10 mouse cellular contexts compared by ENCODE assay signal in the genomic region with DNA sequence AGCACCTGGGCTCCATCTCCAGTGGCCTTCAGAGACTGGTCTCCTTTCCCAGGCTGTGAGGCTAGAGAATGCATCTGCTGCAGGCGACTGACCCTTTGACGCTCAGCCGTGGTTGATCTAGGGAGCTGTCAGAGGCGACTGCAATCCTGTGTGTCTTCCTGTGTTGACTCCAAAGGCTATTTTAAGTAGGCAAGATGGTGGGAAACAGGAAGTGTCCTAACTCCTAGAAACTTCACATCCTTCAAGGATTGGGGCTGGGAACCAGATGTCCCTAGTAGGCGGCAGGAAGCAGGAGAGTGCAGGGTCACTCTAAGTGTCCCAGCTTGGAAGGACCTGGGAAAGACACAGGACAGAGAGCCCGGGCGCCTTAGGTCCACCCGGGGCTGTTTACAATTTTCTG.
DNase-seq lines count a peak whose midpoint lies in the region; ATAC-seq and TF ChIP-seq lines count a peak whose summit lies in the region.
"Had no signal": no experiment of that assay in that cellular context is flagged by ENCODE, and none has a peak within 500 bp of the region (broad histone marks: within the 10 kb centered on the region; RNA-seq: fewer than 3 reads in every experiment).

No protein-coding gene starts in this region.

- H3K9ac ChIP-seq in hindbrain, embryonic 13.5 days: no peak overlapping the region
- H3K9ac ChIP-seq in hindbrain, embryonic 14.5 days: no peak overlapping the region
- H3K9ac ChIP-seq in heart, embryonic 14.5 days (ENCODE audit: low read length): no peak overlapping the region; the same call in 1 of the 2 replicates
- H3K9ac ChIP-seq: liver, embryonic 13.5 days had no signal

- no peak overlapping the region for H3K4me2 ChIP-seq in hindbrain, embryonic 13.5 days
- no peak overlapping the region for H3K4me2 ChIP-seq in hindbrain, embryonic 14.5 days (replicated peaks)
- H3K4me2 ChIP-seq in heart, embryonic 14.5 days (ENCODE audit: low read length): no peak overlapping the region
- H3K4me2 ChIP-seq: liver, embryonic 13.5 days had no signal

- H3K36me3 ChIP-seq in hindbrain, embryonic 13.5 days: peaks cover 20% of the 10 kb centered on the region
- H3K36me3 ChIP-seq in hindbrain, embryonic 14.5 days (replicated peaks; ENCODE audit: control insufficient read depth, insufficient read depth): no peaks in the 10 kb centered on the region; the same call in 1 of the 2 replicates
- peaks cover 99% of the 10 kb centered on the region for H3K36me3 ChIP-seq in heart, embryonic 14.5 days (ENCODE audit: control insufficient read depth, insufficient read depth, low read length)
- H3K36me3 ChIP-seq in thymus, adult 2 months (ENCODE audit: control insufficient read depth, insufficient read depth, low read length): 0 out of 2 replicates have a peak, but pooled peaks cover 4% of the 10 kb centered on the region

- DNase-seq in hindbrain, embryonic 14.5 days (ENCODE audit: low spot score): no peak
- peak; percentile 78 for DNase-seq in kidney, postnatal 14 days
- peak; percentile 80 for DNase-seq in lung, postnatal 36 days
- no peak for DNase-seq in cerebellum, adult 11-12 months
- no peak for DNase-seq in thymus, adult 2 months
- no peak for DNase-seq in layer of hippocampus, postnatal 10 days (ENCODE audit: low spot score in 2 of 2)
- DNase-seq: liver, embryonic 13.5 days; right cerebral cortex, postnatal 25 days had no signal

- no peak for TF ChIP-seq POLR2A in thymus, adult 2 months (IDR thresholded peaks at IDR 0.05; ENCODE audit: control insufficient read depth, extremely low read depth, insufficient read depth, low read length, poor library complexity)

- H3K9me3 ChIP-seq in hindbrain, embryonic 13.5 days: no peaks in the 10 kb centered on the region
- no peaks in the 10 kb centered on the region for H3K9me3 ChIP-seq in hindbrain, embryonic 14.5 days (ENCODE audit: control insufficient read depth, low read length)
- no peaks in the 10 kb centered on the region for H3K9me3 ChIP-seq in heart, embryonic 14.5 days (ENCODE audit: control insufficient read depth, low read length)
- H3K9me3 ChIP-seq: liver, embryonic 13.5 days had no signal

- no peak overlapping the region for H3K4me3 ChIP-seq in hindbrain, embryonic 13.5 days
- H3K4me3 ChIP-seq in hindbrain, embryonic 14.5 days (replicated peaks; ENCODE audit: low read length): no peak overlapping the region
- no peak overlapping the region for H3K4me3 ChIP-seq in heart, embryonic 14.5 days (ENCODE audit: control insufficient read depth in 1 of 2, insufficient read depth in 1 of 2, low read depth in 1 of 2, low read length in 2 of 2)
- H3K4me3 ChIP-seq in thymus, adult 2 months (ENCODE audit: control insufficient read depth, insufficient read depth, low read length): no peak overlapping the region
- H3K4me3 ChIP-seq: liver, embryonic 13.5 days had no signal

- no peak for ATAC-seq in hindbrain, embryonic 13.5 days (ENCODE audit: low FRiP score)
- ATAC-seq in hindbrain, embryonic 14.5 days (ENCODE audit: low FRiP score): no peak
- no peak for ATAC-seq in heart, embryonic 14.5 days (ENCODE audit: insufficient number of reproducible peaks, insufficient read depth, low FRiP score, low read depth)

- TF ChIP-seq CTCF in thymus, adult 2 months (IDR thresholded peaks at IDR 0.05; ENCODE audit: borderline replicate concordance, control insufficient read depth, extremely low read depth, insufficient read depth, low read length, poor library complexity): no peak

- H3K4me1 ChIP-seq in hindbrain, embryonic 13.5 days (replicated peaks): no peaks in the 10 kb centered on the region
- no peaks in the 10 kb centered on the region for H3K4me1 ChIP-seq in hindbrain, embryonic 14.5 days (replicated peaks; ENCODE audit: control insufficient read depth, insufficient read depth, low read length)
- H3K4me1 ChIP-seq in heart, embryonic 14.5 days (ENCODE audit: control insufficient read depth in 2 of 2, insufficient read depth in 2 of 2, low read length in 2 of 2): peaks cover 21 to 57% of the 10 kb centered on the region in 2 experiments
- no peaks in the 10 kb centered on the region for H3K4me1 ChIP-seq in thymus, adult 2 months (replicated peaks; ENCODE audit: control insufficient read depth, insufficient read depth, low read length)

- H3K27ac ChIP-seq in hindbrain, embryonic 13.5 days: peak overlapping the region; percentile 52; the same call in 1 of the 2 replicates
- H3K27ac ChIP-seq in hindbrain, embryonic 14.5 days: no peak overlapping the region
- H3K27ac ChIP-seq in heart, embryonic 14.5 days (replicated peaks in 1 of 2; ENCODE audit: control insufficient read depth in 1 of 2, insufficient read depth in 1 of 2, low read depth in 2 of 2, low read length in 2 of 2): peak overlapping the region; percentile 57 to 74
- H3K27ac ChIP-seq in thymus, adult 2 months (ENCODE audit: control insufficient read depth, insufficient read depth, low read length): no peak overlapping the region
- H3K27ac ChIP-seq: liver, embryonic 13.5 days had no signal

- WGBS in hindbrain, embryonic 13.5 days: 84% methylated on average over 8 of the region's 8 CpGs
- WGBS in hindbrain, embryonic 14.5 days: 85% methylated on average over 8 of the region's 8 CpGs
- WGBS in heart, embryonic 14.5 days: 28% methylated on average over 8 of the region's 8 CpGs
- WGBS in thymus, adult 2 months: 88% methylated on average over 8 of the region's 8 CpGs

- H3K27me3 ChIP-seq in hindbrain, embryonic 13.5 days: no peaks in the 10 kb centered on the region
- H3K27me3 ChIP-seq in hindbrain, embryonic 14.5 days (ENCODE audit: control insufficient read depth, insufficient read depth, low read length): no peaks in the 10 kb centered on the region
- no peaks in the 10 kb centered on the region for H3K27me3 ChIP-seq in heart, embryonic 14.5 days (ENCODE audit: control insufficient read depth, insufficient read depth, low read length)
- no peaks in the 10 kb centered on the region for H3K27me3 ChIP-seq in thymus, adult 2 months (ENCODE audit: control insufficient read depth, insufficient read depth, low read length)
- H3K27me3 ChIP-seq: liver, embryonic 13.5 days had no signal

Comparison
In these comparisons a context has a peak if more than half of its experiments do, and no peak if none do; other contexts are left out.
1. H3K27ac ChIP-seq: peak in hindbrain, embryonic 13.5 days (single experiment) and heart, embryonic 14.5 days (2 of 2); none in hindbrain, embryonic 14.5 days (single experiment) and thymus, adult 2 months (single experiment).
2. DNase-seq: peak in kidney, postnatal 14 days (single experiment) and lung, postnatal 36 days (single experiment); none in hindbrain, embryonic 14.5 days (single experiment), cerebellum, adult 11-12 months (single experiment), thymus, adult 2 months (single experiment) and layer of hippocampus, postnatal 10 days (0 of 2).